Mouse (Mus musculus) ES-E14 (cell line): Measurements from ENCODE around the gene Vangl1.

Source experiments
- HCFC1 ChIP-seq: IDR thresholded peaks from 2 replicates; pipeline ENCODE4 v1.6.1; 2012; ENCODE audit warnings: low read length, inconsistent platforms, borderline replicate concordance; ENCODE audit not compliant: insufficient read depth
- MAFK ChIP-seq: IDR thresholded peaks from 2 replicates; pipeline ENCODE4 v1.6.1; 2014; ENCODE audit warnings: mild to moderate bottlenecking, low read depth, low read length, inconsistent platforms; ENCODE audit not compliant: insufficient read depth
- ZNF384 ChIP-seq: IDR thresholded peaks from 2 replicates; pipeline ENCODE4 v1.6.1; 2012; ENCODE audit warnings: low read depth, low read length, inconsistent platforms

GRCm38 (mm10) chr3:102253554-102253953 lies 49.1 kb upstream of the Vangl1 start:
- no peak for TF ChIP-seq ZNF384
- TF ChIP-seq HCFC1 = no peak
- no peak for TF ChIP-seq MAFK
